Mouse (Mus musculus): ENCODE results near the gene Kpna4.

DNA sequence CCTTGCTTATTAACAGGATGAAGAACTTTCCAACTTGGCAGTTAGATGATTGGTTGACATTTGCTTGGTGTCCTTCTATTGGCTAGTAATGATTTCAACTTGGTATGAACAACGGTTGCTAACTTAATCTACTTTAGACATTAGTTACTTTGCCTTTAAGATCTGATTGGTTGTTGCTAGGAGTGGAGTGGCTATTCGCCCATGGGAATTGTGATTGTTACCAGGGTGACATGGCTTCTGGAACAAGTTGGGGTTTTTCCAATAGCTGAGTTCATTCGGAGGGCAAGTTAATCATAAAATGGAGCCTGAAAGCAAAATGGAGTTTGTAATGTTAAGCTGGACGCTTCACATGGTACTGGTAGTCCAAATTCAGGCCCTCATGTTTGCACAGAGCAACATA lies 13.9 kb upstream of the Kpna4 start:
- TF ChIP-seq CTCF (IDR thresholded peaks at IDR 0.05; ENCODE audit: low read depth) = no peak
- no peak for TF ChIP-seq EP300 (IDR thresholded peaks at IDR 0.05; ENCODE audit: low read depth)

All from heart, postnatal 0 days (tissue).